Mouse (Mus musculus): Measurements from ENCODE around the gene Taok2. TPM values are rescaled to one million over a fixed set of nuclear protein-coding genes. Genes with fewer than 3 reads are reported as not detected.
A peak's percentile ranks its signal among the peaks of the same experiment; 100 is the strongest.

Taok2 gene
- polyA plus RNA-seq, 1 experiment from 2014 or later: 54.2 TPM

GRCm38 (mm10) chr7:126847421-126848398, 36.8 kb downstream of the Taok2 start:
- Histone ChIP-seq H3K4me1 (peaks cover 35% of the 10 kb centered on the region), H3K27me3 (peaks cover 28% of the 10 kb centered on the region), H3K36me3 (peaks cover 14% of the 10 kb centered on the region), H3K4me2 (peak overlapping the region; percentile 99), H3K4me3 (replicated peaks) (peak overlapping the region; percentile 63), H3K27ac (no peak overlapping the region), H3K9me3 (replicated peaks) (no peaks in the 10 kb centered on the region), H3K9ac (peak overlapping the region; percentile 62)
- peak; percentile 46 for ATAC-seq (replicated peaks; ENCODE audit: low FRiP score)
- WGBS: 1% methylated on average over 70 of the region's 74 CpGs

- no peak for ATAC-seq (replicated peaks; ENCODE audit: low FRiP score)
- Histone ChIP-seq H3K27me3 (peaks cover 28% of the 10 kb centered on the region), H3K4me1 (peaks cover 35% of the 10 kb centered on the region), H3K27ac (no peak within 1 kb of the TSS), H3K4me3 (replicated peaks) (peak within 1 kb of the TSS; percentile 63), H3K4me2 (peak within 1 kb of the TSS; percentile 99), H3K9ac (peak within 1 kb of the TSS; percentile 62), H3K36me3 (peaks cover 8% of the 10 kb centered on the region; the same call in 1 of the 2 replicates), H3K9me3 (replicated peaks) (no peaks in the 10 kb centered on the region)
- 35% methylated on average over 4 of the region's 4 CpGs for WGBS
Observed at GRCm38 (mm10) chr7:126847116-126847420, 37.4 kb downstream of the Taok2 start, which contains the start of gene Doc2a. Gene Doc2a, plus strand, starts transcription at chr7:126847416.

GRCm38 (mm10) chr7:126845516-126845915, 39.0 kb downstream of the Taok2 start:
- H3K4me3 ChIP-seq (replicated peaks): no peak overlapping the region
- WGBS: 92% methylated on average over 2 of the region's 2 CpGs
- ATAC-seq (replicated peaks; ENCODE audit: low FRiP score): no peak
- H3K27me3 ChIP-seq: peaks cover 28% of the 10 kb centered on the region
- no peak overlapping the region for H3K27ac ChIP-seq
- peaks cover 25% of the 10 kb centered on the region for H3K4me1 ChIP-seq
- no peak overlapping the region for H3K9ac ChIP-seq
- no peak overlapping the region for H3K4me2 ChIP-seq
- 0 out of 2 replicates have a peak, but pooled peaks cover 4% of the 10 kb centered on the region for H3K9me3 ChIP-seq (replicated peaks)
- H3K36me3 ChIP-seq: no peaks in the 10 kb centered on the region

GRCm38 (mm10) chr7:126843276-126843675, 41.2 kb downstream of the Taok2 start:
- Histone ChIP-seq H3K9ac (no peak overlapping the region), H3K27ac (no peak overlapping the region), H3K4me2 (no peak overlapping the region), H3K4me1 (peaks cover 13% of the 10 kb centered on the region), H3K27me3 (peaks cover 11% of the 10 kb centered on the region), H3K36me3 (no peaks in the 10 kb centered on the region), H3K4me3 (replicated peaks) (no peak overlapping the region), H3K9me3 (replicated peaks) (0 out of 2 replicates have a peak, but pooled peaks cover 4% of the 10 kb centered on the region)
- 81% methylated on average over 9 of the region's 9 CpGs for WGBS
- ATAC-seq (replicated peaks; ENCODE audit: low FRiP score): no peak

GRCm38 (mm10) chr7:126833294-126833693, 51.2 kb downstream of the Taok2 start:
- Histone ChIP-seq H3K4me3 (replicated peaks) (no peak overlapping the region), H3K36me3 (no peaks in the 10 kb centered on the region), H3K4me1 (peaks cover 28% of the 10 kb centered on the region), H3K27ac (no peak overlapping the region), H3K9me3 (replicated peaks) (no peaks in the 10 kb centered on the region), H3K4me2 (no peak overlapping the region), H3K9ac (no peak overlapping the region), H3K27me3 (peaks cover 21% of the 10 kb centered on the region)
- no peak for ATAC-seq (replicated peaks; ENCODE audit: low FRiP score)
- WGBS: 93% methylated on average over 1 of the region's 1 CpGs

GRCm38 (mm10) chr7:126832036-126832598, 52.4 kb downstream of the Taok2 start:
- WGBS: 2% methylated on average over 21 of the region's 21 CpGs
- H3K36me3 ChIP-seq: no peaks in the 10 kb centered on the region
- H3K9ac ChIP-seq: 0 out of 2 replicates have a peak overlapping the region, but pooled peaks have one; percentile 7
- H3K27ac ChIP-seq: peak overlapping the region; percentile 56; the same call in 1 of the 2 replicates
- peak overlapping the region; percentile 68 for H3K4me2 ChIP-seq
- H3K9me3 ChIP-seq (replicated peaks): no peaks in the 10 kb centered on the region
- peak; percentile 84 for ATAC-seq (replicated peaks; ENCODE audit: low FRiP score)
- H3K27me3 ChIP-seq: peaks cover 21% of the 10 kb centered on the region
- peaks cover 28% of the 10 kb centered on the region for H3K4me1 ChIP-seq
- H3K4me3 ChIP-seq (replicated peaks): peak overlapping the region; percentile 42

- H3K9ac ChIP-seq: 0 out of 2 replicates have a peak within 1 kb of the TSS, but pooled peaks have one; percentile 7
- no peak for ATAC-seq (replicated peaks; ENCODE audit: low FRiP score)
Observed at GRCm38 (mm10) chr7:126831539-126831938, 53.0 kb downstream of the Taok2 start, which contains the start of gene 4930451I11Rik. Gene 4930451I11Rik, minus strand, starts transcription at chr7:126831639.

GRCm38 (mm10) chr7:126825952-126826351, 58.6 kb downstream of the Taok2 start:
- Histone ChIP-seq H3K4me3 (replicated peaks) (no peak overlapping the region), H3K27ac (no peak overlapping the region), H3K27me3 (peaks cover 50% of the 10 kb centered on the region), H3K4me1 (peaks cover 16% of the 10 kb centered on the region), H3K4me2 (no peak overlapping the region), H3K9ac (no peak overlapping the region), H3K9me3 (replicated peaks) (no peaks in the 10 kb centered on the region), H3K36me3 (no peaks in the 10 kb centered on the region)
- no peak for ATAC-seq (replicated peaks; ENCODE audit: low FRiP score)
- 73% methylated on average over 5 of the region's 5 CpGs for WGBS

More at GRCm38 (mm10) chr7:126831539-126831938, 53.0 kb downstream of the Taok2 start, which contains the start of gene 4930451I11Rik:
- Histone ChIP-seq H3K4me3 (replicated peaks) (peak within 1 kb of the TSS; percentile 42), H3K4me2 (peak within 1 kb of the TSS; percentile 68), H3K27me3 (peaks cover 21% of the 10 kb centered on the region), H3K4me1 (peaks cover 24% of the 10 kb centered on the region), H3K36me3 (no peaks in the 10 kb centered on the region), H3K9me3 (replicated peaks) (no peaks in the 10 kb centered on the region), H3K27ac (peak within 1 kb of the TSS; percentile 56; the same call in 1 of the 2 replicates)
- 60% methylated on average over 5 of the region's 5 CpGs for WGBS

GRCm38 (mm10) chr7:126825403-126825802, 59.1 kb downstream of the Taok2 start:
- Histone ChIP-seq H3K27me3 (peaks cover 45% of the 10 kb centered on the region), H3K9me3 (replicated peaks) (no peaks in the 10 kb centered on the region), H3K9ac (no peak overlapping the region), H3K27ac (no peak overlapping the region), H3K4me3 (replicated peaks) (no peak overlapping the region), H3K4me2 (no peak overlapping the region), H3K4me1 (peaks cover 16% of the 10 kb centered on the region), H3K36me3 (no peaks in the 10 kb centered on the region)
- WGBS: 31% methylated on average over 8 of the region's 8 CpGs
- no peak for ATAC-seq (replicated peaks; ENCODE audit: low FRiP score)

- Histone ChIP-seq H3K4me2 (no peak overlapping the region), H3K27ac (no peak overlapping the region), H3K36me3 (no peaks in the 10 kb centered on the region), H3K4me3 (replicated peaks) (no peak overlapping the region), H3K27me3 (peaks cover 36% of the 10 kb centered on the region), H3K4me1 (peaks cover 16% of the 10 kb centered on the region), H3K9me3 (replicated peaks) (no peaks in the 10 kb centered on the region), H3K9ac (no peak overlapping the region)
- 18% methylated on average over 10 of the region's 10 CpGs for WGBS
- ATAC-seq (replicated peaks; ENCODE audit: low FRiP score): no peak
Observed at GRCm38 (mm10) chr7:126823940-126824339, 60.6 kb downstream of the Taok2 start.

- peaks cover 36% of the 10 kb centered on the region for H3K27me3 ChIP-seq
- H3K9me3 ChIP-seq (replicated peaks): no peaks in the 10 kb centered on the region
- WGBS: 1% methylated on average over 16 of the region's 19 CpGs
- H3K4me2 ChIP-seq: peak overlapping the region; percentile 61
- H3K4me3 ChIP-seq (replicated peaks): peak overlapping the region; percentile 36
- no peaks in the 10 kb centered on the region for H3K36me3 ChIP-seq
- no peak; the same call in 1 of the 2 replicates for ATAC-seq (replicated peaks; ENCODE audit: low FRiP score)
- no peak overlapping the region for H3K9ac ChIP-seq
- peaks cover 16% of the 10 kb centered on the region for H3K4me1 ChIP-seq
- H3K27ac ChIP-seq: no peak overlapping the region
Observed at GRCm38 (mm10) chr7:126823202-126823711, 61.2 kb downstream of the Taok2 start.
